Mouse (Mus musculus) retina, embryonic 14.5 days (tissue): Measurements from ENCODE around the gene Zc3h13.

Source experiments
- DNase-seq: peaks from one replicate; pipeline ENCODE4 v3.0.0-alpha.2; 2015; ENCODE audit warnings: low spot score

Zc3h13 gene

GRCm38 (mm10) chr14:75284193-75284915 is at the start of gene Zc3h13:
Gene Zc3h13, plus strand, starts transcription at chr14:75284373.
- peak; percentile 97 for DNase-seq

- no peak for DNase-seq
Observed at GRCm38 (mm10) chr14:75235552-75235951, 48.6 kb upstream of the Zc3h13 start.

GRCm38 (mm10) chr14:75235955-75236635 is 48.1 kb upstream of the Zc3h13 start:
- peak; percentile 60 for DNase-seq

GRCm38 (mm10) chr14:75236636-75237003 is 47.6 kb upstream of the Zc3h13 start:
- no peak for DNase-seq

- DNase-seq = no peak
Observed at GRCm38 (mm10) chr14:75237096-75237495, 47.1 kb upstream of the Zc3h13 start.

GRCm38 (mm10) chr14:75238054-75238692 is 46.0 kb upstream of the Zc3h13 start:
- DNase-seq = no peak

GRCm38 (mm10) chr14:75242087-75242486 is 42.1 kb upstream of the Zc3h13 start, which contains the start of gene Cpb2:
Gene Cpb2, plus strand, starts transcription at chr14:75242287.
- DNase-seq = no peak

- no peak for DNase-seq
Observed at GRCm38 (mm10) chr14:75246024-75247000, 37.9 kb upstream of the Zc3h13 start.

- no peak for DNase-seq
Observed at GRCm38 (mm10) chr14:75250432-75250831, 33.7 kb upstream of the Zc3h13 start.

- DNase-seq = peak; percentile 43
Observed at GRCm38 (mm10) chr14:75256521-75256920, 27.7 kb upstream of the Zc3h13 start.

- no peak for DNase-seq
Observed at GRCm38 (mm10) chr14:75269531-75269930, 14.6 kb upstream of the Zc3h13 start.

- DNase-seq = no peak
Observed at GRCm38 (mm10) chr14:75279716-75280115, 4.5 kb upstream of the Zc3h13 start.

- no peak for DNase-seq
Observed at GRCm38 (mm10) chr14:75280406-75280805, 3.8 kb upstream of the Zc3h13 start.

- peak; percentile 58 for DNase-seq
Observed at GRCm38 (mm10) chr14:75283609-75284192, 472 bp upstream of the Zc3h13 start.

GRCm38 (mm10) chr14:75301081-75301480 is 16.9 kb downstream of the Zc3h13 start:
- no peak for DNase-seq

GRCm38 (mm10) chr14:75303807-75304206 is 19.6 kb downstream of the Zc3h13 start:
- DNase-seq = no peak

- peak; percentile 13 for DNase-seq
Observed at GRCm38 (mm10) chr14:75307855-75308254, 23.7 kb downstream of the Zc3h13 start.

GRCm38 (mm10) chr14:75309336-75309992 is 25.3 kb downstream of the Zc3h13 start:
- DNase-seq = peak; percentile 70

GRCm38 (mm10) chr14:75314484-75314883 is 30.3 kb downstream of the Zc3h13 start:
- no peak for DNase-seq

GRCm38 (mm10) chr14:75318736-75319135 is 34.6 kb downstream of the Zc3h13 start:
- no peak for DNase-seq

GRCm38 (mm10) chr14:75320269-75320668 is 36.1 kb downstream of the Zc3h13 start:
- no peak for DNase-seq
